Mouse (Mus musculus): Measurements from ENCODE around the gene Atp9a. TPM values are rescaled to one million over a fixed set of nuclear protein-coding genes. Genes with fewer than 3 reads are reported as not detected.
"Not testable (repeated sequence)": the region's sequence is repeated elsewhere in the genome, so short reads cannot be mapped to it uniquely, and the experiment has no call there.

Atp9a gene
- total and polyA plus RNA-seq, 3 experiments = not detected

- TF ChIP-seq MAX (IDR thresholded peaks at IDR 0.05; ENCODE audit: low read length) (no peak), MEF2A (IDR thresholded peaks at IDR 0.05; ENCODE audit: extremely low read depth, insufficient replicate concordance, low read depth, low read length, poor library complexity, severe bottlenecking) (no peak), JUND (IDR thresholded peaks at IDR 0.05; ENCODE audit: low read depth, low read length) (no peak), TAL1 (IDR thresholded peaks at IDR 0.05; ENCODE audit: low read length) (no peak), USF1 (IDR thresholded peaks at IDR 0.05; ENCODE audit: low read depth, low read length) (no peak), POLR2A (IDR thresholded peaks at IDR 0.05; ENCODE audit: control insufficient read depth in 1 of 2, insufficient read depth in 1 of 2, low read depth in 1 of 2, low read length in 2 of 2, poor library complexity in 1 of 2) (no peak), MAFK (IDR thresholded peaks at IDR 0.05; ENCODE audit: borderline replicate concordance, low read depth, low read length) (no peak), GABPA (IDR thresholded peaks at IDR 0.05; ENCODE audit: low read depth, low read length) (no peak), ZKSCAN1 (IDR thresholded peaks at IDR 0.05; ENCODE audit: low read depth, low read length) (no peak), ZNF384 (IDR thresholded peaks at IDR 0.05; ENCODE audit: low read depth, low read length) (no peak), ETS1 (IDR thresholded peaks at IDR 0.05; ENCODE audit: low read depth, low read length) (no peak), CHD2 (IDR thresholded peaks at IDR 0.05; ENCODE audit: low read length) (no peak)
- Histone ChIP-seq H3K9ac (ENCODE audit: control insufficient read depth, low read depth, low read length, poor library complexity, severe bottlenecking) (no peak overlapping the region), H3K27me3 (ENCODE audit: control insufficient read depth in 1 of 2, insufficient read depth in 2 of 2, low read length in 2 of 2) (no peaks in the 10 kb centered on the region), H3K36me3 (ENCODE audit: control insufficient read depth in 1 of 2, insufficient read depth in 2 of 2, low read length in 2 of 2) (no peaks in the 10 kb centered on the region), H3K4me3 (ENCODE audit: control insufficient read depth in 1 of 2, insufficient read depth in 1 of 2, low read depth in 2 of 2, low read length in 2 of 2) (no peak overlapping the region), H3K79me2 (ENCODE audit: control insufficient read depth, insufficient read depth, low read length, poor library complexity) (no peaks in the 10 kb centered on the region), H3K9me3 (replicated peaks; ENCODE audit: insufficient read depth, low read length) (no peaks in the 10 kb centered on the region), H3K27ac (ENCODE audit: control insufficient read depth, low read depth, low read length) (no peak overlapping the region), H3K4me1 (ENCODE audit: control insufficient read depth in 1 of 2, insufficient read depth in 2 of 2, low read length in 2 of 2) (no peaks in the 10 kb centered on the region)
- DNase-seq (ENCODE audit: low read depth, low spot score) = no peak
These were observed 19.7 kb upstream of the Atp9a start for GRCm38 (mm10) chr2:168761954-168762353.

GRCm38 (mm10) chr2:168761141-168761540 lies 18.9 kb upstream of the Atp9a start:
- Histone ChIP-seq H3K27me3 (ENCODE audit: control insufficient read depth in 1 of 2, insufficient read depth in 2 of 2, low read length in 2 of 2) (no peaks in the 10 kb centered on the region), H3K27ac (ENCODE audit: control insufficient read depth, low read depth, low read length) (no peak overlapping the region), H3K36me3 (ENCODE audit: control insufficient read depth in 1 of 2, insufficient read depth in 2 of 2, low read length in 2 of 2) (no peaks in the 10 kb centered on the region), H3K79me2 (ENCODE audit: control insufficient read depth, insufficient read depth, low read length, poor library complexity) (no peaks in the 10 kb centered on the region), H3K9me3 (replicated peaks; ENCODE audit: insufficient read depth, low read length) (no peaks in the 10 kb centered on the region), H3K4me1 (ENCODE audit: control insufficient read depth in 1 of 2, insufficient read depth in 2 of 2, low read length in 2 of 2) (no peaks in the 10 kb centered on the region), H3K4me3 (ENCODE audit: control insufficient read depth in 1 of 2, insufficient read depth in 1 of 2, low read depth in 2 of 2, low read length in 2 of 2) (no peak overlapping the region), H3K9ac (ENCODE audit: control insufficient read depth, low read depth, low read length, poor library complexity, severe bottlenecking) (no peak overlapping the region)
- TF ChIP-seq USF2 (IDR thresholded peaks at IDR 0.05; ENCODE audit: borderline replicate concordance in 1 of 2, insufficient read depth in 1 of 2, low read depth in 1 of 2, low read length in 2 of 2) (no peak), UBTF (IDR thresholded peaks at IDR 0.05; ENCODE audit: borderline replicate concordance, insufficient read depth, low read depth, low read length) (no peak), E2F4 (IDR thresholded peaks at IDR 0.05; ENCODE audit: borderline replicate concordance, low read depth, low read length) (no peak), ZC3H11A (IDR thresholded peaks at IDR 0.05; ENCODE audit: low read depth, low read length) (no peak), RCOR1 (IDR thresholded peaks at IDR 0.05; ENCODE audit: low read depth, low read length) (no peak), ZMIZ1 (IDR thresholded peaks at IDR 0.05; ENCODE audit: low read depth, low read length) (no peak), POLR2AphosphoS2 (IDR thresholded peaks at IDR 0.05; ENCODE audit: low read length) (no peak), CHD1 (IDR thresholded peaks at IDR 0.05; ENCODE audit: low read depth, low read length) (no peak), GATA1 (IDR thresholded peaks at IDR 0.05; ENCODE audit: low read depth, low read length) (no peak), POLR2AphosphoS5 (IDR thresholded peaks at IDR 0.05; ENCODE audit: borderline replicate concordance, low read depth, low read length) (no peak), MAZ (IDR thresholded peaks at IDR 0.05; ENCODE audit: low read depth, low read length) (no peak), NELFE (IDR thresholded peaks at IDR 0.05; ENCODE audit: low read depth, low read length) (no peak), ZNF384 (IDR thresholded peaks at IDR 0.05; ENCODE audit: low read depth, low read length) (no peak), CTCF (IDR thresholded peaks at IDR 0.05 in 2 of 3, conservative IDR thresholded peaks at IDR 0.05 in 1 of 3; ENCODE audit: control insufficient read depth in 1 of 3, insufficient read depth in 1 of 3, low read depth in 2 of 3, low read length in 3 of 3, poor library complexity in 1 of 3, severe bottlenecking in 1 of 3) (no peak), GABPA (IDR thresholded peaks at IDR 0.05; ENCODE audit: low read depth, low read length) (no peak), POLR2A (IDR thresholded peaks at IDR 0.05; ENCODE audit: control insufficient read depth in 1 of 2, insufficient read depth in 1 of 2, low read depth in 1 of 2, low read length in 2 of 2, poor library complexity in 1 of 2) (no peak), MXI1 (IDR thresholded peaks at IDR 0.05; ENCODE audit: low read depth, low read length) (no peak)
- DNase-seq (ENCODE audit: low read depth, low spot score) = no peak

- H3K9ac ChIP-seq (ENCODE audit: control insufficient read depth, low read depth, low read length, poor library complexity, severe bottlenecking); H3K36me3 ChIP-seq (ENCODE audit: control insufficient read depth in 1 of 2, insufficient read depth in 2 of 2, low read length in 2 of 2); DNase-seq (ENCODE audit: low read depth, low spot score); H3K4me3 ChIP-seq (ENCODE audit: control insufficient read depth in 1 of 2, insufficient read depth in 1 of 2, low read depth in 2 of 2, low read length in 2 of 2); H3K27ac ChIP-seq (ENCODE audit: control insufficient read depth, low read depth, low read length); H3K9me3 ChIP-seq (replicated peaks; ENCODE audit: insufficient read depth, low read length); H3K79me2 ChIP-seq (ENCODE audit: control insufficient read depth, insufficient read depth, low read length, poor library complexity); H3K4me1 ChIP-seq (ENCODE audit: control insufficient read depth in 1 of 2, insufficient read depth in 2 of 2, low read length in 2 of 2); H3K27me3 ChIP-seq (ENCODE audit: control insufficient read depth in 1 of 2, insufficient read depth in 2 of 2, low read length in 2 of 2): not testable (repeated sequence)
These were observed 2.2 kb upstream of the Atp9a start for GRCm38 (mm10) chr2:168744406-168744805.

Data from MEL (cell line).